Mouse (Mus musculus): ENCODE data around the gene Calml4.
A peak's percentile ranks its signal among the peaks of the same experiment; 100 is the strongest.
"Not testable (repeated sequence)": the region's sequence is repeated elsewhere in the genome, so short reads cannot be mapped to it uniquely, and the experiment has no call there.

The Calml4 gene

DNA sequence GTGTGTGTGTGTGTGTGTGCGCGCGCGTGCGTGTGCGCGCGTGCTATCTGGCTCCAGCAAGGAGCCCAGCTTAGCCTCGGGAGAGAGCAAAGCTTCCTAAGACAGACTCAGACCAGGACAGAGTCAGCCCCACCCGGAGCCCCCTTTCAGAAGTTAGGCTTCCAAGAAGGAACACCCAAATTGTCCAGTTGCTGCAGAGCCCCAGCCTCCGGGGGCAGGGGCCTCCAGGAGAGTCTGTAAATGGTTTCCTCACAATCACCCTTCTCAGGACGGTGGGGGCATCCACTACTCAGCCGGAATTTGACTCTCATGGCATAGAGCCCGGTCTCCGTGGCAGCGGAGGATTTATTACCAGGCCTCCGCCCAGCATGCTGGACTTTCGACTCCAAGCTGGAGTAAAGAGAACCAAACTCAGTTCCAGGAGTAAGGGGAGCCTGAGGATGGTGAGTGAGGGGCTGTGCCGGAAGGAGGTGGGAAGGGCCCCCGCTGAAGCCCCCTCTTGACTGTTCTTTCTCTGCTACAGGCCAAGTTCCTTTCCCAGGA is at the start of gene Calml4:
TSS of gene Calml4 (plus strand) at position 362 of the 543 bp plus-strand sequence.
- DNase-seq (ENCODE audit: low spot score in 2 of 2), result no peak

DNA sequence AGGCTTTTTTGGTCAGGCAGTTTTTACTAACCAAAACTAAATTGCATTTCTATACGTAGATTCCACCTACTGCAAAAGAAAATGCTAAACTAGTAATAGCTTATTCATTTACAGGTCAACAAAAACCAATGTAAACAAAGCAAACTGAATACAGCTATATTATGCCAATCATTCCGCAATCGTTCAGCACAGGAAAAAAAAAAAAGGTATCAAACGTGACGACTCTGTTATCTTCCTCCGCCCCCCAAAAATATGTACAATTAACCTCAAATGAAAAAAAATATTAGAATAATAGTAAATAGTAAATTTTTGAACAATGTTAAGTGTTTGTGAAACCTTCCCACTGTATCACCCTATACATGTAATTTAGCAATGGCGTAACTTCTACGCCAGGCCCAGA is 47.8 kb upstream of the Calml4 start:
- no peak for DNase-seq (ENCODE audit: low spot score in 2 of 2)

DNA sequence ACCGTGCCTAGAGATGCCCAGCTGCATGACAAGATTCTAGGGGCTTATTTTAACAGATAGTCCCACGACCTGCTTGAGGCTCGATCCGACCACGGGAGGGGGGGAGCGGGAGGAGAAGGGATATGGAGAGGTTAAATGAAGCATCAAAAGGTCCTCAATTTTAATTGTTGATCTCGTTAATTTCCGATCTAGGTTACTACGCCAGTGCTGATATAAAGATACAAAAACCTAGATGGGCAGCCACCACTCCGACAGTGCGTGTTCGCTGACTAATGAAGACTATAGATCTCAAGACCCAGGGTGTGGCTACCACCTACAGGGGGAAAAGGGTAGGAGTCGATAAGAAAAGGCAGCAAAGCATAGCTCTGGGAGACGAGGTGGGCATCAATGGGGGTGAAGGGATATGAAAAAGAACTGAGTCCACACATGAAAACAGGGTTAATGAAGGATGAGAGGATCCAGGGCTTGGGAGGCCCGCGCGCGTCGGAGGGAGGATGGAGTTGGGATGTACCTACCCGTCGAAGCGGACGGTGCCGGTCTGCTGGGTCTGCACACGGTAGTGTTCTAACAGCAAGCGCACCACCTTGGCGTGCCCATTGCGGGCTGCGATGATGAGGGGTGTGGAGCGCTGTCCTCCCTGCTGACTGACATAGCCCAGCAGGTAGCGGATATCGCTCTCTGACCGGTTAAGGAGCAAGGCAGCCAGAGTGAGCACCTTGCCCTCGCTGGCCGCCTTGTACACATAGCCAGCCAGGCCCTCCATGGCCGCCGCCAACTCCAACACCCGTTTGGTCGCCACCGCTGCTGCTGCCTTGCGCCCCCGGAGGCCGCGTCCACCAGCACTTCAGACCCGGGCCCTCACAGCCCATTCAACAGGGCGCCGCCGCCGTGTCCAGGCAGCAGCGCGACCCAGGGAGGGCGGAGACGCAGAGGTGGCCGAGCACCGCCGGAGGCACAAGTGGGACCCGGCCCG is 47.1 kb upstream of the Calml4 start:
- peak in 1 of 2 experiments; percentile 48 for DNase-seq (ENCODE audit: low spot score in 2 of 2)

DNA sequence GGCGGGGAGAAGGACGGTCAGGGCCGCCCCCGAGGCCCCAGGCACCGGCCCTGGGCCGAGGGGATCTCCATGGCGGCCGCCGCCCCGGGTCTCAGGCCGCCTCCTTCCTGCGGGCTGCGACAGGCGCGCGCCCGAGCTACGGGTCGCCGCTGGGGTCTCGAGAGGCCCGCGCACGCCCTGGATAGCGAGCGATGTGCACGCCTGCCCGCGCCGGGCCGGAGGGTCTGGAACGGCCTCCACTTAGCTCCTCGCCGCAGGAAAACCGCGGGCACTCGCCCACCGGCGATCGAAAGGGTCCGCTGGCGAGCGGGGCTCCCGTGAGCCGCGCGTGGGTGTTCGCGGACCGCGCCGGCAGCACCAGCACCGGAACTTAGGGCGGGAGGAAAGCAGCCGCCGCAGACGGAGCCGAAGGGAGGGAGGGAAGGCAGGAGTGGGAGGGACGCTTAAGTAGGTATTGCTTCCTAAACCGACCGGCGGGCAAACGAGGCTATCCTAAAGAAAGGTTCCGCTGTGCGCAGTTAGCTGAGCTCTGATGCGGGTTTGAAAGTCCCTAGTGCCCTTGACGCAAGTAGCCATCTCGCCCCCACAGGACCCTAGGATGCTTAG is 46.3 kb upstream of the Calml4 start, which contains the start of gene Fem1b:
TSS of gene Fem1b (minus strand) at position 419 of the 606 bp plus-strand sequence.
- peak; percentile 80 to 88 for DNase-seq (ENCODE audit: low spot score in 2 of 2)

DNA sequence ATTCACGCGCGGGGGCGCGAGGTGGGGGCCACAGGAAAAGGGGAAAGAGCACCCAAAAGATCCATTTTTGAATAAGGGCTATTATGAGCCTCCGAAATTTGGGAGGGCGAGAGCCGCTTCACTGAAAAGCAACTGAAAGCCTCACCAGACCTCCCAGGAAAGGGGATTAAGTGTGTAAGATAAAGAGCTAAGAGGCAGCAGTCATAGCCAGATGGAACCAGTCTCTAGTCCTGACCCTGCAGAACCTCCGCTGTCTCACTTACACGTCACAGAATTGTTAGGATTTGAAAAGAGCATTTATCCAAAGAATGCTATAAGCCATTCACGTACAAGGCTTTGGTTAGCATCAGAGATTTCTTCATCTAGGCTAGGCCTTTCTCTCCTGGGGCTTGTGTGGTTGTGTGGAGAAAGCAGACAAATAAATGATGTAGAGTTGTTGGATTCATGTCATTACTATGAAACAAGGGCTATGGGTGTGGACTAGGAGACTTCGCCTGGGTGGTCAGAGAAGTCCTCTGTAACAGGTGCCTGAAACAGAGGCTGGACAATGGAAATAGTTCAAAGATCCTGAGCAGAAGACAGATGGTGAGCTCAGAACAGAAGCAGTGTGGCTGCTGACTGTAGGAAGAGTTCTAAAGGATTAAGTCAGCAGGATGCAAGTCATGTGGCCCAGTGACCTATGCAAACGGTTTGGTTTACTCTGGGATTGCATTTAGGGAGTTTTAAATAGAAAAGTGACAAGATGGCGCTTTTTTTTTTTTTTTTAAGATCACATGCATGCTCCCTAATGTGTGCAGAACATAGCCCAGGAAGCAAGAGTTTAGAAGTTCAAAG is 45.4 kb upstream of the Calml4 start:
- DNase-seq (ENCODE audit: low spot score in 2 of 2), result no peak

DNA sequence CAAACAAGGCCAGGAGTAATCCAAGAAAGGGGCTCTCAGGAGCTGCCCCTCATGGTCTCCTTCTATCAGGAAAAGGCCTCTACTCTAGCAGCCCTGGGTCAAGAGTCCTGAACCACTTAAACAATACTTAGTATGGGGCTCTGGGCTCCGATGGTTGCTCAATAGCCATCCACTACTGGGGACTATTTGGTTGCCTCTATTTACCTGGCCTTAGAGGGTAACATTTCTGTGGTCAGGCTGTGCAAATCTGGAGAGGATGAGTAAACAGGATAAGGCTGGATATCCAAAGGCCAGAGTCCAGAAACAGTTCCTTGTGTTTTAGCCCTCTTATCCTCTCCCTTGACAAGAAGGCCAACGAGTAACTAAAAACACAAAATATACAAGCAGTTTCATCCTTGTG is 43.1 kb upstream of the Calml4 start:
- no peak for DNase-seq (ENCODE audit: low spot score in 2 of 2)

DNA sequence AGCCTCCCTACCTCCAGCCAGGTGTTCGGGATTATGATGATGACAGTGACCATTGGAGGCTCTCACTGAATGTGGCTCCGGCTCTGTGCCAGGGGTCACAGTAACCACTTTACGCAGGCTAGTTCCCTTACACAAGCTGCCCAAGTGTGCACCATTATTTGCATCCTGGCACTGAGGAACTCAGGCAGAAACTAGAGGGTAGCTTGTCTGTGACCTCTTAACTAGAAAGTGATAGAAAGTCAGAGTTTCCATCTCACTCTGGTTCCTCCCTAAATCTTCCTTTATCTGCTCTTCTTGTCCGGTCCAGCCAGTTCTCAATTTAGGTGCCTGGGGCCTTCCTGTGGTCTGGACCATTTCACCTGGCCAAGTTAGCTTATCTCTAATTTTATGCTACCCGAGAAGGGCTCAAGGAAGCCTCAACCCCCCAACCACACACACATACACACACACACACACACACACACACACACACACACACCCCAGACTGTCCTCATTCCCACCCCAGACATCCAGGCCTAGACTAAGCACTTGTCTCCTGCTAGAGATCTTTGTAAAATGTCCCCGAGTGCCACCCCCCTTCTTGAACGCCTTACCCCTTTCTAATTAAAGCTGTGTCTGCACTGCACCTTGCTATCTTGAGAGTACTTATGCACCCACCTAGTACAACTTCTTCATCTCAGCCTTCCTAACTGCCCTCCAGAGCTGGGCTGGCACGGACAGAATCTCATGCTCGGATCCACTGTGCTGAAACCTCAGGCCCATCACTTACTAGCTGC is 41.4 kb upstream of the Calml4 start:
- DNase-seq (ENCODE audit: low spot score in 2 of 2), result no peak

DNA sequence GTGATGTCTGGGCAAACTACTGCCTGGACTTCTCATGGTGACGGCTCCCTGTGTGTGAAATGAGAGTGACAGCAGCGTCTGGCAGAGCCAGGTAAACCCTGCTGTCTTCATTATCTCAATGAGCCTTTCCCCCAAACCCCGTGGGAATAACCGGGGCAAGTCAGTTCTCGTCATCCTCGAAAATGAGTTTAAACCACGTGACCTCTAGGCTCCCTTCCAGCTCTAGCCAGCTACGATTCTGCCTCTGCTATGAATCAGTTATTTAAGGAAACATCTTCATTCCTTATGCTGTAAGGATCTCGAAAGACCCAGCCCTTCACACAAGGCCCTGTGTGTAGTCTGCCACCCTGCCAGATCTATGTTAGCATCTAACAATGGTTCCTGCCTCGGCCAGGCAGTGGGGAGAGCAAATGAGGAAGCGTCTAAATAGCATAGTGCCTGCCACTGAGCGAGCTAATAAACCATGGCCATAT is 40.7 kb upstream of the Calml4 start:
- no peak for DNase-seq (ENCODE audit: low spot score in 2 of 2)

DNA sequence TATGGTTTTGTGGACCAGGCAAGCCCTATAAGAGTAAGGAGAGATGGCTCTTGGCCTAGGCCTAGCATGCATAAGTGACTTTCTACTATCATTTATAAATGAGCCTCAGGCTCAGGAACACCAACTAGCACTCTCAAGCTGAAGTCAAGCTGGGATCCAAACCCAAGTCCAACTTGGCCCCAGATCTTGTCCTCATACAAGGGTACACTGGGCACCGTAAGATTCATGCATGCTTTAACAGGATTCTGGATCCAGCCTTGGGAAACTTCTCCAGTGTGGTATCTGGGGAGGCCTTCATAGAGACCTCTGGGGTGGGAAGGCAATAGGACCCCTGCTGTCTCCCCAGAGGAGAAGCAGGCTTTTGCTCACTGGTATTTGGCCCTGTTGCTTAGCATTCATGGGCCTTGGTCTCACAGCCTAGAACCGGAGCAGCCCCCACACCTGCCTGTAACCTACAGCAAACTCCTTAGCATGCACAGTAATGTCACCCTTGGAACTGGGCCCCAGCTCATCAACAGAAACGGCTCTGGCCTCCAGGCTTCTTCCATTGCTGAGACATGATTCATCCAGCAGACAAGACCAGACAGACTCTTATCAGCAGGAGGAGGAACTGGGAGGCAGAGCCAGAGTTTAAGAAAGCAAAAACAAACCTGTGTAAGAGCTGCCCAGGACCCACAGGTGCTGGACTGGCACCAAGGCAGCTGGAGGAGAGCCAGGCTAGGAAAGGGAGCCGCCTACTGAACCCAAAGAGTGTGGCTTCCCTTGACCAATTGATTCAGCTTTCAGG is 39.9 kb upstream of the Calml4 start:
- no peak for DNase-seq (ENCODE audit: low spot score in 2 of 2)

DNA sequence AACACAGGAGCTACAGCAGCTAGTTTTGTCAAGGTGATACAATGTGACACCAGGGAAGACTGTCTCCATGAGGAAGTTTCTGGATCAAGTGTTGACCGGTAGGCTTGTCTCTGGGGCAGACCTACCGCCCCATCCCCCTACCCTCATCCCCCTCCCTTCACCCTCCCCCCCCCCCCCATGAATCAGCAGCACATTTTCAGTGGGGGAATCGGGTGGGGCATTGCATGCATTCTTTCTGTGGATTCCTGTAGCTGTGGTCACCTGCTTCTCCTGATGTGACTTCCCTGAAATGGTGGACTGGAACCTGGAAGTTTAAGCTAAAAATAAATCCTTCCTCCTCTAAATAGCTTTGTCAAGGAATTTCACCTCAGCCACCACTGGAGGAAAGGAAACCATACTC is 38.4 kb upstream of the Calml4 start:
- DNase-seq (ENCODE audit: low spot score in 2 of 2), result no peak

DNA sequence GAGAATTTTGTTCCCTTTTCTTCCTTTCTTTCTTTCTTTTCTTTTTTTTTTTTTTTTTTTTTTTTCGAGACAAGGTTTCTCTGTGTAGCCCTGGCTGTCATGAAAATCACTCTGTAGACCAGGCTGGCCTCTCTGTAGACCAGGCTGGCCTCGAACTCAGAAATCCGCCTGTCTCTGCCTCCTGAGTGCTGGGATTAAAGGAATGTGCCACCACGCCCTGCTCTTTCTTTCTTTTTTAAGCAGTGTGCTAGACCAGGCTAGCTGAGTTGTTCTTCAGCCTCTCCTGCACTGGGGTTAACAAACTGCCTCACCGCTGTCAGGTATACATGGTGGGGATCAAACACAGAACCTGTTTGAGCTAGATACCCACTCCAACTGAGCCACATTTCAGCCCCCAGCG is 38.0 kb upstream of the Calml4 start:
- DNase-seq (ENCODE audit: low spot score in 2 of 2), result not testable (repeated sequence)

DNA sequence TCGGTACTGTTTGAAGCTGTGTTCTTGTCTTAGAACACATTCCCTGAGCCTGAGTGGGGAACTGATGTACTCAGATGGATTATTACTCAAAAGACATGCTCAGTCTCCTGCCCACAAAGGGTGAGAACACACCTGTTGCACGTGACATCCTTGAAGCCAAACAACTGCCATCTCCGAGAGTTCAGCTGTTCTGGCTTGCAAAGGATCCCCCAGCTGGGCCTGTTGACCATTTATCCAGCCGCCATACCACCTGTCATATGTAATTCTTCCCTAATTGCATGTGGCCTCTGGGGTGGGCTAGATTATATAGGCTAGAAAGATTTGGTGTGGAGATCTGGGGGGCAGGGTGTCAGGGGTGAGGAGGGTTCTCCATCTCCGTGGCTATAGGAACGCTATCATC is 37.1 kb upstream of the Calml4 start:
- no peak for DNase-seq (ENCODE audit: low spot score in 2 of 2)

DNA sequence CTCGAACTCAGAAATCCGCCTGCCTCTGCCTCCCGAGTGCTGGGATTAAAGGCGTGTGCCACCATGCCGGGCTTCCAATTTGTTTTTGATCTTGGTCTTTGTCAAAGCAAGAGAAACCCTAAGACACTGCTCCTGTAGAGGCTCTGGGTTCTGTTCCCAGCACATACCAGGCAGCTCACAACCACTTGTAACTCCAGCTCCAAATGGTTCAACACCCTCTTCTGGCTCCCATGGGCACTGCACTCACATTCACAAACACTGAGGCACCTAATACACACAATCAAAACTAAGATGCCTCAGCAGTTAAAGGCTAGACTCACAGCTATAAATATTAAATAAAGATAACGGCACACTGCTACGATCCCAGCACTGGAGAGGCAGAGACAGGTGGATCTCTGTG is 36.1 kb upstream of the Calml4 start:
- no peak for DNase-seq (ENCODE audit: low spot score in 2 of 2)

DNA sequence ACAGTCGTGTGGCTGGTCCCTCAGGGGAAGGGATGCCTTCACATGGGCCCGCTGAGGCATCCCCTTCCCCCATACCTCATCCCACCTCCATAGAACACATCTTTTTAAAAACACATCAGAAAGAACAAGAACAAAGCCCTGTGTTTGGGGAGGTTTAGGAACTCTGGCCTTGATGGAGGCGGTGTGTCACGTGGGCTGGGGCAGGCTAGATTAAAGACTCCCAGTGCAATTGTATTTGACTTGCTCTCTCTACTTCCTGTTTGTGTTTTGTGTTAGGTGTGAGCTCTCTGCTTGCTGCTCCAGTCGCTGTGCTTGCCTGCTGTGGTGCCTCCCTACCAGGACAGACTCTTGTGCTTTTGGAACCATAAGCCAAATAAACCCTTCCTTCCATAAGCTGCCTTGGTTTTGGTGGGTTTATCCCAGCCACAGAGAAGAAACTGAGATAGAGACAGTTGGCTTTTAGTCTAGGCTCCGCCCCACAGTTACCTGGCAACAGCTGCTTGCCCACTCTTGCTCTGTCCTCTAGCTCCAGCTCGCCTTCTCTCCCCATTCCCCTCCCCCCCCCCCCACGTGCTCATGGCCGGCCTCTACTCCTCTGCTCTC is 32.0 kb upstream of the Calml4 start:
- no peak for DNase-seq (ENCODE audit: low spot score in 2 of 2)

DNA sequence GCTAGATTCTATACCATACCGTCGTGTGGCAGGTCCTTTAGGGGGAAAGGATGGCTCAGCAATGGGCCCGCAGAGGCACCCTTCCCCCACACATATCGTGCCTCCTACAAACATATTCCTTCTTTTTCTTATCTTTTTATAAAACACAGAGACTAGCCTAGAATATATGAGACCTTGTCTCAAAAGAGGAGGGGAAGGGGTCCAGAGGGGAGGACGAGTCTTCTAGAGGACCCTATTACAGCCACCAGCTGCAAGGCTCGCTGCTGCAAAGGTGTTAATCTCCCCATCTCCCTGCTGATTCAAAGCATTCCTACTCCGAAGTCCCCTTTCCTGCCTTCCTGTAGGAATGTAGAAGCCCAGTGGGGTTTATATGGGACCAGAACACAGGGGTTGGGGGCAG is 31.4 kb upstream of the Calml4 start:
- no peak for DNase-seq (ENCODE audit: low spot score in 2 of 2)

DNA sequence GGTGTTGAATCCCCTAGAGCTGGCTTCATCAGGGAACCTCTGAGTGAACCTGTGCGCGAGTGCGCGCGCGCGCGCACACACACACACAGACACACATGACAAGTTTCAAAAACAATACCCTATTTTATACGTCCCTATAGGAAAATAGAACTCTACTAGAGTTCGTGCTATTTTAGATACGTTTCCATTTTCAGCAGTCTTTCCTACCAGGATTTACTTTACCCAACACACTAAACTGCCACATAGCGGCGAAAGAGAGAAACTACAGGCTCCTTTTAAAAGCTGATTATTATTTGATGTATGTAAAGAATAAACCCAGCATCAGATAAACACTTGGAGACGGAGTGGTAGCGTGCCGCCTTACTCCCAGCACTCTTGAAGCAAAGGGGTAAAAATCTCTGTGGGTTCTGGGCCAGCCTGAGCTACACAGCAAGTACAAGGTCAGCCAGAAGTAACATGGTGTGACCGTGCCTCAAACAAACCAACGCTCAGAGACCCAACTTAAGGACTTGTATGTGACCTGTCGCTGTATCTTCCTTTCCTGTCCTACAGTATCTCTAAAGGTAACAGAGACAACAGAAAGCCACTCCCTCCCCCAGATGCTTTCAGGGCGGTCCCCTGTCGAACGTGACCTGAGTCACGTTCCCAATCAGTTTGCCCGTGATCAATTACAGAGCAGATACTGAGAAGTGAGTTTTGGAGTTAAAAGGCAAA is 29.8 kb upstream of the Calml4 start:
- DNase-seq (ENCODE audit: low spot score in 2 of 2), result no peak

DNA sequence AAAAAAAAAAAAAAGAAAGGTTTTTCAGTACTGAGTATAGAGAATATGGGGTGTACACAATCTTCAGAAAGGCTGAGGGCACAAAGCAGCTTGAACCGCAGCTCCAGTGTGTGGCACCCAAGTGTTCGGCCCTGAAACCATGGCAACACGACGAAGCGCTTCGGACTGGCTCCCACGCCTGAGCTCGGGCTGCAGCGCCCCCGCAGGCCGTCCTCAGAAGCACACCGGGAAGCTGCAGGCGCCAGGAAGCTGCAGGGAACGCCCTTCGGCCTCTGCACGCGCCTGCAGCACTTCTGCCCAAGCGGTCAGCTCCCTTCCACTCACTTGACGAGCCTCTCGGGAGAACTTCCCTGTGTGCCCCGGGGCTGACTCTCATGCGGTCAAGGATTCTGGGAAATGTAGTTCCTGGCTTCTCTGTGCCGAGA is 29.2 kb upstream of the Calml4 start:
- peak; percentile 84 to 89 for DNase-seq (ENCODE audit: low spot score in 2 of 2)

DNA sequence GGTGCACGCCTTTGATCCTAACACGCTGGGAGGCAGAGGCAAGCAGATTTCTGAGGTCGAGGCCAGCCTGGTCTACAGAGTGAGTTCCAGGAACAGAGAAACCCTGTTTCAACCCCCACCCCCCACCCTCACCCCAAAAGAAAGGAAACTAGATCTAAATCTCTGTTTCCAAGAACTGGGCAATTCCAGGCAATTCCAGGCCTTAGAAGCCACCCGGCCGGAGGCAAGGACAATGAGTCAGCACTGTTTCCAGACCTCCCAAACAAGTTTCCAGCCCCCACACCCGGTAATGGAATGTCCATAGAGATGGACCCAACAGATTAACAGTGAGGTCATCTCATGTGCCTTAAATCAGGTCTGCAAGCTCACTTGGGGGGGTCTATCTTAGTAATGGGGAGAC is 28.0 kb upstream of the Calml4 start:
- DNase-seq (ENCODE audit: low spot score in 2 of 2), result no peak

DNA sequence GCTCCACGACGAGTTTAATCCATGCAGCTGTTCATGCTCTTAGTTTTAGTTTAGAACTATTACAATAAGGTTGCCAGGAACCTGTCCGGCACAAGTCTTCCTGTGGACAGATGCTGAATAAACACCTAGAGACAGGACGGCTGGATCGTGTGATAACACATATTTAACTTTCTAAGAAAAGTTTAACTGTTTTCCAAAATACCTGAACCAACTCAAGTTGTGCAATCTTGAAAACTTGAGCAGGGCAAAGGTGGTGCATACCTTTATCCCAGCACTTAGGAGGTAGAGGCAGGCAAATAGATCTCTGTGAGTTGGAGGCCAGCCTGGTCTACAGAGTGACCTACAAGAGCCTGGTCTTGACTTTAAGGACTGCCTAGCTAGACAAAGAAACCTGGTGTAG is 23.0 kb upstream of the Calml4 start:
- no peak for DNase-seq (ENCODE audit: low spot score in 2 of 2)
